Mouse (Mus musculus): ENCODE measurements around the gene Hoxb2.

Gene Hoxb2

DNA sequence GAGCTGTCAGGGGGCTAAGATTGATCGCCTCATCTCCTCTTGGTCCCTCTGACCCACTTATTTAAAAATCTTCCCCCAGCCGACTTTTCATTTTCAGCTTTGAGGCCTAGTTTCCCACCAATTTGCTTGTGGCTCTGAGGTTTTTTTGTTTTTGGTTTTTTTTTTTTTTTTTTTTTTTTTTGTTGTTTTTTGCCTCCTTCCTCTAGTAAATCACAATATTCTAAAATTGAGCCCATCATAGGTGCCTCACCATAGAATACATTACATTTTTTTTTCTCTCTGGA, at the start of gene Hoxb2:
Gene Hoxb2 (plus strand): TSS at position 185 of the 284 bp plus-strand sequence.
- DNase-seq (ENCODE audit: low read depth) = no peak

- DNase-seq (ENCODE audit: low read depth) = no peak
These were observed 49.3 kb upstream of the Hoxb2 start for GRCm38 (mm10) chr11:96301064-96301431.

GRCm38 (mm10) chr11:96301837-96302236, 48.5 kb upstream of the Hoxb2 start:
- DNase-seq (ENCODE audit: low read depth) = no peak

- DNase-seq (ENCODE audit: low read depth) = no peak
These were observed 47.8 kb upstream of the Hoxb2 start for GRCm38 (mm10) chr11:96302381-96303150.

- peak; percentile 61 for DNase-seq (ENCODE audit: low read depth)
These were observed 46.9 kb upstream of the Hoxb2 start, which contains the start of gene Hoxb5 for GRCm38 (mm10) chr11:96303151-96304099. TSS of gene Hoxb5 (plus strand) at chr11:96303336.

- no peak for DNase-seq (ENCODE audit: low read depth)
These were observed 45.7 kb upstream of the Hoxb2 start for GRCm38 (mm10) chr11:96304381-96305195.

GRCm38 (mm10) chr11:96305505-96306182, 44.7 kb upstream of the Hoxb2 start:
- DNase-seq (ENCODE audit: low read depth) = no peak

- no peak for DNase-seq (ENCODE audit: low read depth)
These were observed 44.0 kb upstream of the Hoxb2 start for GRCm38 (mm10) chr11:96306183-96306907.

DNA sequence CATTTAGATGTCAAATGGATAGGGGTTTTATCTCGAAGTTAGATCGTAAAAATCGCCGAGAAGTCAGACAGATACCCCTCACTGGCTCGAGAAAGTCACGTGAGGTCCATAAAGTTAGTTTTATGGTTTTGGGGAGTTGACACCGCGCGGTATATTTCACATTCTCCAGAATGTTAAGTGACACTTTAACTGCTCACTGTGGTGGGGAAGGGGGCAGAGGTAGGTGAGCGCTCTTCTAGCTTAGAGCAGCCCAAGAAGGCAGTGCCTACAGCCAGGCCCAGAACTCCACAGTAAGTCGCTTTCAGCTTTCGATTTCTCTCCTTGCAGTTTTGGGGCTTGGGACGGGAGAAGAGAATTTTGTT, 43.4 kb upstream of the Hoxb2 start:
- no peak for DNase-seq (ENCODE audit: low read depth)

DNA sequence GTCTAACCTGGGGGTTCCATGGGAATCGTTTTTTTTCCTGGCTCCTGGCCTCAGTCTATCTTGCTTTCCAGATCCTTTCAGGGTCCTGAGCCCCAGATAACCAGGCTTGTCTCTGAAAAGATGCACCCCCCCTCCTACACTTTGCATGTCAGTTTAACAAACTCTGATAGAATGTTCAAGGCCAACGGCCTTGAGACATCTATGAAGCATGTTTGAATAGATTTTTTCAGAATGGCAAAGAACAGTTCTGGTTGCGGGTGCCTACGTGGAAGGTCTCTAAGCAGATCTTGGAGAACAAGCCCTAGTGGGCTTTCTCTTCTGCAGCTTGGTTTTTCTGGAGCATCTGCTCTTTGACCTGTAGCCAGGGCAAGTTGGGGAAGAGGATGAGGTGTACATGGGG, 41.6 kb upstream of the Hoxb2 start:
- DNase-seq (ENCODE audit: low read depth) = no peak

DNA sequence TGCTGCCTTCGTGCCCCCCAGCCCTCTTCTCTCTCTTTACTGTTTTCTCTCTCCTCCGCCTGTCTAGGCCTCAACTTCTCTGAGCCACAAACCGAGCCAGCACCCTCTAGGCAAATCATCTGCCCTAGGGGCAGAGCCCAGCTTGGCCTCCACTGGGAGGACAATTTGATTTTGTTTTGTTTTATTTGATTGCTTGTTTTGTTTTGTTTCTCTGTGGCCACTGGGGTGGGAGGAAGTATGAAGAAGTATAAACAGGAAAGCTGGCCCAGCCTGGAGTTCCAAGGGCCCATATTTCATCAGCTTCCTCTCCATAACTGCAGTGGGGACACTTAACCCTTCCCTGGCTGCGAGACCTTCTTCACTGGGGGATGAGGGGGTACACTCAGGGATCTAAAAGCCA, 41.0 kb upstream of the Hoxb2 start:
- peak; percentile 18 for DNase-seq (ENCODE audit: low read depth)

- no peak for DNase-seq (ENCODE audit: low read depth)
These were observed 40.0 kb upstream of the Hoxb2 start for GRCm38 (mm10) chr11:96310183-96310938.

DNA sequence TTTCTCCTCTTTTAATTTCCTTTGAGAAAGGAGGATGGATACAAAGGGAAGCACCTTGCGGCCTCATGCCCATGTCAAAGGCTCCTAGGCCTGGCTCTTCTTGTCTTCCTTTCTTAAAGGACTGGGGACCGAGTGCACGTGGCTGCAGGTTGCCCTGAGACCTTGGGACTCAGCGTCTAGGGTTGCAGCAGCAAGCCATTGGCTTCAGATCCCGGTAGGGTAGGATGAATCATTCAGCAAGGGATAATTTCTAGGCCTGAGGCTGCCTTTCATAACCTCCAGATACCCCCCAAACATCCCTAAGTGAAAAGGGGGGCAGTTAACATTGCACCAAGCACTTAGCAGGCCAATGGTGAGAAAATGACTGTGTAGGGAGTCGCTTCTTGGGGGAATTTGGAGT, 39.2 kb upstream of the Hoxb2 start:
- peak; percentile 74 for DNase-seq (ENCODE audit: low read depth)

GRCm38 (mm10) chr11:96311520-96312417, 38.6 kb upstream of the Hoxb2 start:
- DNase-seq (ENCODE audit: low read depth) = peak; percentile 88

DNA sequence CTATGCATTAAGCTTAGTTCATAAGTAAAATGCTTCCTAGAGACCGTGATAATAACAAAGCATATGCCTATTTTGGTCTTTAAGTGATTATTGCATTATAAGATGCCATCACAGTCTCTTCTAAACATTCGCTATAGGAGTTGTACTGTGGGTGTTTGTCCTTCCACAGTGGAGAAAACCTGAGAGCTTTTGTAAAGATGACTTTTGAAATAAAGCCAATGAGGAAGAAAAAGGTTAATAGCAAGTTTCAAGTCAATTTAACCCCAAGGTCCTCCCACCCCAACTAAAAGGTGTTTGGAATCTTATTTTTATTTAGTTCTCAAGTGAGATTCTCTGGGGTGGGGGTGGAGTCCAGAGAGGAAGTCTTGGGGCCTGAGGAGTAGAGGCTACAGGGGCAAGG, 37.2 kb upstream of the Hoxb2 start:
- DNase-seq (ENCODE audit: low read depth) = no peak

DNA sequence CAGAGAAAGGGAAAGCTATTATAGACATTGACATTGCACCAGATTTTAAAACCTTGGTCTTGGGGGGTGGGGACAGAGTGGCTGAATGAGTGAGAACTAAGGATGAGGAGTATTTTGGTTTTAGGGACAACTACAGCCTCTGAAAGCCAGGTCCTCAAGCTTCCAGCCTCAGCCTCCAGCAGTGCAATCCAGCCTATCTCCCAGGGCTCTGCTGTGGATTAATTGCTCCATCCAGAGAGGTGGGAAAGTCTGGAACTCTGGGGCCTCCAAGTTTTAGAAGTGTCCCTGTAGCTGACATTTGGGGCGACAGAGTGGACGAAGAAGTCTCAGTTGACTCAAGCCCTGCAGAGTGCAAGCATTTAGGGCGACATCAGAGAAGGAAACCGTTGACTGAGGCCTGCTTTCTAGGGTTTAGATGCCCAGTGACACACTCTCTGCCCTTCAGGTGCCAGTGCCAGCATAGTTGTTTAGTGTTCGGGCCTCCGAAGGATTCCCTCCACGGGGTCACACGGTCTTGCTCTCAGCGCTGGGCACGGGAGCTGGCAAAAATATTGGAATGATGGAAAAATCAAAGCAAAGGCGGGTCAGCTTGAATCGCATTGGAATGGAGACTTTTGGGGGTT, 36.4 kb upstream of the Hoxb2 start:
- peak; percentile 26 for DNase-seq (ENCODE audit: low read depth)

DNA sequence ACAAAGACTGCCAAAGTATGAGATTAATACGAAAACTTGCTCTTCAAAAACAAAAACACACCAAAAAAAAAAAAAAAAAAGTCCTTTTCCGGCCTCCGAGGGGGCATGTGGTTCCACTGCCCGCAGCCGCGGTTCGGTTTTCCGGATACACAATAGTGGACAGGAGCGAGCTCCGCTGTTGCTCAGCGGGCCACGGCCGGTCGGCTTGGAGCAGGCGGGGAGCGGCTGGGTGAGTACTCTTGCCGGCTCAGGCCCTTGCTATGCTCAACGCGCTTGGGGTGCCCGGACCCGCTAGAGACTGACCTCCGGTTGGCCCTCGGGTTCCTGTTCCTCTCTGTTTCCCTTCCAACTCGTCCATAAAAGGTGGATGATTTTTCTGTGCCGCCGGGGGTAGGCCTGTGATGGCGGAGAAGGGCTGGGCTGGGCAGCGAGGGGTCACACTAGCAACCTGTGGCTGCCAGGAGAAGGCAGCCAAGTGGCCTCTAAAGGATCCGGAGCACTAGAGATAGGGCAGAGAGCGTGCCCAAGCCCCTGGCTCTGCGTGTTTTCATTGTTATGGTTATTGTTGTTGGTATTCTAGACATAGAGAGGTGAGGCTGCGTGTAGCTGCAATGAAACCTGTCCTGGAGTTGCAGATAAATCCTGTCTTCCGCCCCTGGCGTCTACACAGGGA, 35.5 kb upstream of the Hoxb2 start:
- DNase-seq (ENCODE audit: low read depth) = peak; percentile 80

GRCm38 (mm10) chr11:96315344-96315681, 35.0 kb upstream of the Hoxb2 start:
- no peak for DNase-seq (ENCODE audit: low read depth)
